Mouse (Mus musculus) embryonic fibroblast, embryonic 13.5 days (primary cell): Measurements from ENCODE around the gene Synpo2. TPM values are rescaled to one million over a fixed set of nuclear protein-coding genes. Genes with fewer than 3 reads are reported as not detected.

Experiments
- H3K27ac ChIP-seq: 2 replicates; pipeline ENCODE4 v1.5.1; 2012; ENCODE audit warnings: low read length, control low read depth, inconsistent platforms; ENCODE audit not compliant: insufficient read depth
- H3K4me1 ChIP-seq: 2 replicates; pipeline ENCODE4 v1.6.1; 2011; ENCODE audit warnings: low read length; ENCODE audit not compliant: control insufficient read depth, insufficient read depth
- H3K4me3 ChIP-seq: 2 replicates; pipeline ENCODE4 v1.5.1; 2011; ENCODE audit warnings: mild to moderate bottlenecking, control low read depth, low read length; ENCODE audit not compliant: insufficient read depth
- CTCF ChIP-seq: IDR thresholded peaks from 2 replicates; pipeline ENCODE4 v1.5.1; 2011; ENCODE audit warnings: mild to moderate bottlenecking, control low read depth, low read length, moderate library complexity, borderline replicate concordance; ENCODE audit not compliant: insufficient read depth
- POLR2A ChIP-seq: IDR thresholded peaks from 2 replicates; pipeline ENCODE4 v1.6.1; 2011; ENCODE audit warnings: low read depth, mild to moderate bottlenecking, control low read depth, low read length, moderate library complexity
- polyA plus RNA-seq: library from polyadenylated mRNA; stranded (reverse); fragments of >200 nt; gene quantifications from 2 replicates; pipeline ENCODE4 v1.2.4, GENCODE M21; 2011; ENCODE audit warnings: low read depth; ENCODE audit not compliant: missing spikeins, insufficient read length

Synpo2 gene
- polyA plus RNA-seq, 1 experiment: 6.2 TPM

DNA sequence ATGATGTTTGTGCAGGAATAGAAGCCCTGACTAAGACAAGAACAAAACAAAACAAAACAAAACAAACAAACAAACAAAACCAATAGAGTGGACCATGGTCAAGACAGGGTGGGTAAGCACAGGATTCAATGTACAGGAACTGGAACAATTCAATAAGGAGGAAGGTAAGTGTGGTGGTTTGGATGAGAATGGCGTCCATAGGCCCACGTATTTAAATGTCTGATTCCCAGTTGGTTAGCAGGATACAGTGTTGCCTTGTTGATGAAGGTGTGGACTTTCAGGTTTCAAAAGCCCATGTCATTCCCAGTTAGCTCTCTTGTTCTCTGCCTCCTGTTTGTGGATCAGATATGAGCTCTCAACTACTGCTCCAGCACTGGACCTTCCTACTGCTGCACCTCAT is 140.8 kb downstream of the Synpo2 start:
- H3K4me1 ChIP-seq: no peaks in the 10 kb centered on the region
- no peak overlapping the region for H3K27ac ChIP-seq
- H3K4me3 ChIP-seq: no peak overlapping the region
- TF ChIP-seq POLR2A: no peak
- no peak for TF ChIP-seq CTCF

DNA sequence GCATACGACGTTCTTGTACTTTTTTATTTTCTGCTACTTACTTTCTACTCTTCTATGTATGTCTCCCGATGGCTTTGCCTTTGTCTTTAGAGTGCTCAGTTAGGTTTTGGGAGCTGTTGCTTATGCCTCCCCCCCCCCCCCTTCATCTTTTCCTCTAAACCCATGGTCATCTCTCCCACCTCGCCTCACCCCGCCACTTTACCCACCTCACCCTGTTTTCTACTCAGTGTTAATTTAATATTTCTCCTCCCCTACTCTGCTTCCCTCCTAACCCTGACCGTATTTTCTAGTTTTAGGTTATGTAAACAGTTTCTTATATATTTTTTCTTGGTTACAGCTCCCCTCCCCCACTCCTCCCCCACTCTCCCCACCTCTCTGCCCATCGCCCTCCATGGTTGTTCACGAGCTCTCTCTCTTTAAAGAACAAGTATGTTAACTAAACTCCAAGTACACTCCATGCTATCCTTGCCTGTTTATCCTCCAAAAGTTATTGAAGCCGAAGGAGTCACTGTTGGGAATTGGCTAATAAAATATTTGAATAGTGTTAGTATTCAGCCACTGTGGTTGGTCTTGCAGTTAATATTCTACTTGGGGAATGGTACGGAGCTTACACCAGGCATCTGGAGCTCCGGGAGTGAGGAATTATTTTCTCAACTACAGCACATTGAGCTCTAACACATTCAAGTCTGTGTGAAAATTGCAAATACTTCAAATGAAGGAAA is 142.1 kb downstream of the Synpo2 start:
- Histone ChIP-seq H3K4me1 (no peaks in the 10 kb centered on the region), H3K27ac (no peak overlapping the region), H3K4me3 (no peak overlapping the region)

DNA sequence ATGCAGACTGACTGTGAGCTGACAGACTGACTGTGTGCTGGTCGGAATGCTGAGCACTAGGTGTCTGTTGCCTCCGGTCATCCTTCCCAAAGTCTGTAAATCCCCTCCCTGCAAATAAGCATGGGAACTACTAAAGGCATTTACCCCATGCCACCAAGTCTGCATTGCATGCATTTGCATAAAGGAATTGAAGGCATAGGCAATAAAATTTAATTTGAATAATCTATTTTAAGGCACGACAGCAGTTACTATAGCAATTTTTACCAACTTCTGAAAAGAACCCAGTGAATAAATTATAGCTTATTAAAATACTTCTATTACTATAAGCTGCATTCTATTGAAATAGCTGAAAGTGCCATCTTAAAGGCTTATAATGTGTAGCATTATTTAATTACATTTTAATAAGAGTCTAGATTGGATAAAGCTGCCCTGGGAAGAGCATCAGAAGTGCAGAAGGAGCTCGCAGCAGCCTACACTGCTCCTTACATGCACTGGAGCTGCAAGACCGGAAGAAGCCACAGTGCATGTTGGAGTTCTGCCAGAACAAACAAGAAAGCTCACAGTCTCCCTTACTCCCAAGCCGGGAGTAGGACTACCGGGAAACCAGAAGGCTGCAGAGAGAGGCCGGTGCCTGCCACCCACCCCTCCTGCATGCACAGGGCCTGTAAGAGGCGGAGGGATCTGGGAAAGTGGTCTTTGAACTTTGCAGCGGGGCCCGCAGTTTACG is 142.9 kb downstream of the Synpo2 start:
- Histone ChIP-seq H3K4me3 (no peak overlapping the region), H3K4me1 (no peaks in the 10 kb centered on the region), H3K27ac (no peak overlapping the region)

More for the DNA sequence above, 142.1 kb downstream of the Synpo2 start:
- TF ChIP-seq POLR2A (no peak), CTCF (no peak)

DNA sequence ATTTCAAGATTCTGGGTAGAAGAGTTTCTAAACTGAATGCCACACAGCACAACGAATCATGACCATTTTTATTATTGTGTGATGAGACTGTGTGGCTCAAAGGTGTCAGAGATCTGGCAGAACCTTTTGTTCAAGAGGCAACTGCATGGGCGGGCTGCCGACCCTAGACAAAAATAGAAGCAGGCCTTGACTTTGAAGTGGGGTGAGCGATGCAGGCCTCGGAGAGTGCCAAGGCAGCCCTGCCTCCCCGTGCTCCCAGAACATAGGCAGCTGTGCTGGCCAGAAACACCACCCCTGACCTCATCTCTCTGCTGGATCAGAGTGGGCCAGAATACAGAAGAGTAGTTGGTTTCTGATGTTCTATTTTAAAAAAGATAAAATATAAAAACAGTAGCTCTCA is 143.5 kb downstream of the Synpo2 start:
- H3K4me3 ChIP-seq: no peak overlapping the region
- H3K27ac ChIP-seq: no peak overlapping the region
- TF ChIP-seq CTCF (no peak), POLR2A (no peak)
- H3K4me1 ChIP-seq: no peaks in the 10 kb centered on the region

More for the DNA sequence above, 142.9 kb downstream of the Synpo2 start:
- no peak for TF ChIP-seq CTCF
- no peak for TF ChIP-seq POLR2A

DNA sequence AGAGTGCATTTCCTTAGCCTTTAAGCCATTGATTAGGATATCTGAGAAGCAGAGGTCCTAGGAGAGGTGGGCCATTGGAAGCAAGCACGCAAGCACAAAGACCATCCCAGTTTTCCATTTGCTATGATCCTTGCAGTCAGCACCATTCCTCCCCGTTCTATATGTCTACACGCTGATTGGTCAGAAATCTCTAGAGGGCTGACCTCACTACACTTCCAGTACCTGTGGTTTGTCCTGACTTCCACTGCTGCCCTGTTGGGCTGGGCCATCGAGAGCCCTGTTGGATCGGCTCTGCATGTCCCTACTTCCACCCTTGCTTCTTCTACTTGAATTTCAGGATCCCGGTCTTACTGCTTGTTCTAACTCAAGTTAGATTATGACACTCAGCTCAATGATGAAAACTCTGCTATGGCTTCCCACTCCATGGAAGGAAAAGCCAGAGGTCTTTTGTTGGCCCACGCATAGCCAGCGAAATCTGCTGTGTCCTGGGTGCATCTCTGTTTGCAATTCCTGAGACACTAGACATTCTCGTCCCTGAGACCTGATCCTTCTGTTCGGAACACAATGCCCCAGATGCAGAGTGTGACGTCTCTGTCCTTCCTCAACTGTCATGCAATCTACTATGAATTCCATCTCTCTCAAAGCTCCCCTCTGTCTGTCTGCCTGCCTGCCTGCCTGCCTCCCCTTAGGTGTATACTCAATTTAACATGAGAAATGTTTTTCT is 146.5 kb downstream of the Synpo2 start:
- Histone ChIP-seq H3K27ac (no peak overlapping the region), H3K4me3 (no peak overlapping the region), H3K4me1 (no peaks in the 10 kb centered on the region)
- no peak for TF ChIP-seq POLR2A
- no peak for TF ChIP-seq CTCF

DNA sequence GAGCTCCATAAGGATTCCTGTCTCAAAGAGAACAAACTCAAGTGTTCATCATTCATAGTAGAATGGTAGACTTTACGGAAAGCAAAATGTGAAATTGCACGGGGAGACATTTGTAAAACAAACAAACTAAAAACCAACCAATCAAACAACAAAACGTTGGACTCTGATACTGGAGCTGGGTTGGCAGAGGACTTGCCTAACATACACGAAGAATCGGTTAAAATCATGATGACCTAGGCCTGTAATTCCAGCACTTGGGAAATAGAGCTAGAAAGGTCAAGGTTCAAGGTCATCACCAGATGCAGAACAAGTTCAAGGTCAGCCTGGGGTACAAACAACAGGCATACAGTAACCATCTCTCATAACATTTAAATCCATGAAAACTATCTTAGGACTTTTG is 147.7 kb downstream of the Synpo2 start:
- TF ChIP-seq POLR2A: no peak
- no peak for TF ChIP-seq CTCF
- Histone ChIP-seq H3K4me3 (no peak overlapping the region), H3K27ac (no peak overlapping the region), H3K4me1 (no peaks in the 10 kb centered on the region)

DNA sequence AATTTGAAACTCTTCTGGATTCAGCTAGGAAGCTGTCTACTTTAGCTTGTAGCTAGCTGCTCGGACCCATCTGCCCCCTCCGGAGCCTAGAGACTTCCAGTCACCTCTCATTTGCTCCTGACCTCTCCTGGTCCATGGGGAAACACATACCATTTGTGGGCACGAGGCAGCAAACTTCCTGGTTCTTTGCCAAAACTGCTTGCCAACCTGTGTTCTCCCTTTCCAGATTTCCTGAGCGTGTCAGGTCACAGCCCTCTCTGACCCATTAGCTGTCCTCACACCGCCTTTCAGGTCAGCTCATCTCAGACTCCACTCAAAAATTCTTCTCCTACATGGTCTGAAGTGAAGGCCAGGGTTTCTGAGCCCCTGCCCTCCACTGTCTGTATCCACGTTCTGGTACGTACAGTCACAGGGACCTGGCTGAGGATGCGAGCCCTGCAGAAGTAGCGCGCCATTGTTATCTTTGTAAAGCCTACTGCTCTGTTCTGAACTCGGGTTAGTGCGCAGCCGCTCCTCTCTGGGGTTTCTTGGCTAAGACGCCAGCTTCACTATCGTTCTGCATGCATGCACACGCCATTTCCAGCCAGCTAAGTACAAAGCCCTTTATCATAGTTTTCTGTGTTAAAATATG is 150.0 kb downstream of the Synpo2 start:
- TF ChIP-seq POLR2A (no peak), CTCF (no peak)
- Histone ChIP-seq H3K27ac (no peak overlapping the region), H3K4me3 (no peak overlapping the region), H3K4me1 (no peaks in the 10 kb centered on the region)

DNA sequence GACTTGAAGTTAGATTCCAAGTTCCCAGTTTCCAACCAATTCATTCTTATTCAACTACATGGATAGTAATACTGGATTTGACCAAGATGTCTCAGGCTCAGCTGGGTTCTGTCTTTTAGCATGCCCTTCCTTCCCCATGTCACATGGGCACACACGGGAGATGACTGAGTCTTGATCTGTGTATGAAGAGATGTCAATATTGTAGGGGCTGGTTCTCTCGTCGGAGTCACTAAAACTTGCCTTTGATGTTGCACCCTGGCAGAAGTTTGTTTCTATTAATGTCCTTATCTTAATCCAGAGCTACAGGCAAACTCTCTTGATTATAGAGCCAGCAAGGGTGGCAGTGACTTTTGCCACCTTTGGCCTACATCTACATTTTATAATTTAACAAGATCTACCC is 154.3 kb downstream of the Synpo2 start:
- H3K4me3 ChIP-seq: no peak overlapping the region
- no peak for TF ChIP-seq CTCF
- TF ChIP-seq POLR2A: no peak
- H3K4me1 ChIP-seq: no peaks in the 10 kb centered on the region
- no peak overlapping the region for H3K27ac ChIP-seq

DNA sequence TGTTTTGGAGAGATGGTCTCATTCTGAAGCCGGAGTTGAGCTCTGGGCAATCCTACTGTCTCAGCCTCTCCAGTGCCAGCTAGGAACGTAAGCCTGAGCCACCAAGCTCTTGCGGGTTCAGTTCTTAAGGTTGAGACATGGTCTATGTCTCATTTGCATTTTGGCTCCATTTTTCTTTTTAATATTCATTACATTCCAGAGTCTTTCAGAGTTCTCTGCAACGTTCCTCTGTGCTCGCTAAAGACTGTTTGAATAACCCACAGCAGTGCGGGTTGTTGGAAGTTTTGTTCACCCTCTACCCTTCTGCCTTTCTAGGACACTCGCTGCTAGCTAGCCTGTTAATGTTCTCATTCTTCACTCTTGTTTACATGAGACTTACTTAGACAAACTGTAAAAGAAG is 155.0 kb downstream of the Synpo2 start:
- Histone ChIP-seq H3K4me3 (no peak overlapping the region), H3K4me1 (no peaks in the 10 kb centered on the region), H3K27ac (0 out of 2 replicates have a peak overlapping the region, but pooled peaks have one; percentile 12)
- TF ChIP-seq CTCF: no peak
- TF ChIP-seq POLR2A: no peak
